Mouse (Mus musculus): Measurements from ENCODE around the gene Sox13.

Sox13 gene

DNA sequence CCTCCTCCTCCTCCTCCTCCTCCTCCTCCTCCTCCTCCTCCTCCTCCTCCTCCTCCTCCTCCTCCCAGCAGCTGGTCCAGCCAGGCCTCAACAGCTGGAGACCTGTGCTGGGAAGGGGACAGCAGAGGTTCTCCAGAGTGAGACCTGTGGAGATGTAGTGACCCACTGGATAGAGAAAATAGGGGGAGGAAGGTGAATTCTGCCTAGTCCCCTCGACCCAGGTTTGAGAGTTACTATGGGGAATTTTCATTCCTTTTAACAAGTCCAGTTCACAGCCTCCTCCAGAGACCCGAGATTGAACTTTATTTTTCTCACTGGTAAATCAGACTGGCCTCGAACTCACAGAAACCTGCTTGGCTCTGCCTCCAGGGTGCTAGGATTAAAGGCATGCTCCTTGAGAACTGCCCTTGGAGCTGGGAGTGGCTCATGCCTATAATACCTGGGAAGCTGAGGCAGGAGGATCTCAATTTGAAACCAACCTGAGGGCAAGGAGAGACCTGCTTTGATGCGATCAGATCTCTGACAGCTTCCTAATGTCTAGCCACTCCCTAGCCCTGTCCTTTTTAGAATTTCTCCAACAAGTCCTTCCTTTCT is 467 bp upstream of the Sox13 start:
- no peak for DNase-seq (ENCODE audit: low spot score)

DNA sequence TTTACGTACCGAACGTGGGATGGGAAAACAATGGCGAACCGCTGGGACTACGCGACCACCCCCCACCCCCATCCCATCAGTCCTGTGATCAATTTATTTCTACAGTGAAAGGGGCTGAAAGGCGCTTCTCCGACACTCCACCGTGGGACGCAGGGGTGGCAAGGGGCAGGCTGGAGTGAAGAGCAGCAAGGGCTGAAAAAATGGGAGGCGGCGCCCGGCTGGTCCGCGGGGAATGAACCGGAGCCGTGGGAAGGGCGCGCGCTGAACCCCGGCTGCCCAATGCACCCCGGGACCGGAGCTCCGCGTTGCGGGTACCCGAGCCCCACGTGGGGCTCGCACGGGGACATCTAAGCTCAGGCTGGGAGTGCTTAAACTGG is 1.0 kb downstream of the Sox13 start:
- DNase-seq (ENCODE audit: low spot score): no peak

DNA sequence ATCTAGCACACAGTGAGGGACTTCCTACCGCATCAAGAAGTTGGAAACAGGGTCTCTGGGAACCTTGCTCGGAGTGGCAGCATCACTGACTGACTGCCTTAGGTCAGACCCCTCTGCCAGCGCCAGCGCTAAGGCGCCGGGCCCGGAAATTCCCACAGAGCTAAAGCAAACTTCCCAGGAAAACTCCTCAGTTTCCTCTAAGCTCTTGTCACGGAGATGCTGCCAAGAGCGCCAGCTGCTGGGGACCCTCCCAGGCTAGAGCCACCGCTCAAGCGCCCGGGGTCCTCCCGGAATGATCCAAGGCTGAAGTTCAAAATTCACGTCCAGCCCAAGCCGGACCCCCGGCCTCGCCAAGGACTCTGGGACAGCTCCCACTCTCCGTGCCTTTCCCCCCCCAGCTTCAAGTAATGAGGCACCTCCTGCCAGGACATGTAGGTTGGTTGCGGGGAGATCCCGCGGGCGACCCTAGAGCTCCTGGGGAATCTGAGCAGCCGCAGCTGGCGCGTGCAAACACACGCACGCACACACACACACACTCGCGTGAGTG is 1.5 kb downstream of the Sox13 start:
- peak; percentile 59 for DNase-seq (ENCODE audit: low spot score)

DNA sequence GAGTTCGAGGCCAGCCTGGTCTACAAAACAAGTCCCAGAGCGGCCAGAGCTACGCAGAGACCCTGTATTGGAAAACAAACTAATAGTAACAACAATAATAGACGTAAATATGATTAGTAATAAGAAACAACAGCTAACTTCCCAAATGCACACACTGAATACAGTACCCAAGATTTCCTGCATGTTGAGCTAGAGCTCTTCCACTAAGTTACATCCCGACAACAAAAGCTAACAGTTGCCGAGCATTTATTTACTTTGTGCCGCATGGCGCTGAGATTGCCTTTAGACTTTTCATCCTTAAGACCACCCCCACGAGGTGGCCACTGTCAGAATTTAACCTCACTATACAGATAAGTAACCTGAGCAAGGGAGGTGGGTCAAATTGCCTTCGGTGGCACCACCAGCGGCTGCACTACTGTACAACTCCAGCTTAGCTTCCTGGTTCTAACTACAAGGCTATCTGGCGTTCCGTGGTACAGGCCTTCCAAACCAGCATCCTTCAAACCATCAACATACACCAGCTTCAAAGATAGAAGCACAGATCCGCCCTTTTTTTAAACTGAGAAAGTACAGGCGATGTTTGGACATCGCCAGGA is 2.1 kb downstream of the Sox13 start:
- DNase-seq (ENCODE audit: low spot score): no peak

DNA sequence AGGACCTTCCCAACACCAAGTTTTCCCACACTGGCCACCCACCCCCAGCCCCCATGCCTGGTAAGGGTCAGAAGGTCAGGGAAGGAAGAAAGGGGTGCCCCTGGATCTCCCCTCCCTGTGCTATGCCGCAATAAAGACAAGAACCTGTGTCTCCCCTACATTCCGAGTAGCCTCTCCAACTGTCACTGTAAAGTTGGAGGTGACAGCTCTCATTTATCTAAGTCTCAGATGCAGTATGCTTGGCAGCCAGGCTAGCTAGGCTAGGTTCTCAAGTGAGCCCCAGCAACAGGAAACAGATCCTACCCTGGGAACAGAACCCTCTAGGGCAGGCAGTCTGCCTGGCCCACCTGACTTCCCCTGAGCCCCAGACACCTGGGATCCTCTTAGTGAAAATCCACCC is 3.1 kb downstream of the Sox13 start:
- no peak for DNase-seq (ENCODE audit: low spot score)

DNA sequence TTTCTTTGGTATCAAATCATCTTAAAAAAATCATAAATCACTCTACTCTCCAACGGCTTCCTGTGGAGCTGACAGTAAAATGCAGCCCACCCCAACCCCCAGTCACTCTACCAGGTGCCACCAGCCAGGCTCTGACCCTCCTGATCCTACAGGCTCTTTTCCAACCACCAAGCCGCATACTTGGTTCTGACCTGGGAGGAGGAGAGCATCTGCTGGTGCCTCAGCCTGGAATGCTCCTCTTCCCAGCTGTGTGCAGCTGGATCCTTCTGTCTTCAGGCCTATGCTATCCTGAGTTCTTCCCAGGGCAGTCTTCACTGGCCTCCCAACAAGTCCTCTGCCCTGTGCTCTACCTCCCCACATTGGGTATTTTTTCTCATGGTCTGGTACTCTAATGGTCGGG is 3.7 kb downstream of the Sox13 start:
- no peak for DNase-seq (ENCODE audit: low spot score)

DNA sequence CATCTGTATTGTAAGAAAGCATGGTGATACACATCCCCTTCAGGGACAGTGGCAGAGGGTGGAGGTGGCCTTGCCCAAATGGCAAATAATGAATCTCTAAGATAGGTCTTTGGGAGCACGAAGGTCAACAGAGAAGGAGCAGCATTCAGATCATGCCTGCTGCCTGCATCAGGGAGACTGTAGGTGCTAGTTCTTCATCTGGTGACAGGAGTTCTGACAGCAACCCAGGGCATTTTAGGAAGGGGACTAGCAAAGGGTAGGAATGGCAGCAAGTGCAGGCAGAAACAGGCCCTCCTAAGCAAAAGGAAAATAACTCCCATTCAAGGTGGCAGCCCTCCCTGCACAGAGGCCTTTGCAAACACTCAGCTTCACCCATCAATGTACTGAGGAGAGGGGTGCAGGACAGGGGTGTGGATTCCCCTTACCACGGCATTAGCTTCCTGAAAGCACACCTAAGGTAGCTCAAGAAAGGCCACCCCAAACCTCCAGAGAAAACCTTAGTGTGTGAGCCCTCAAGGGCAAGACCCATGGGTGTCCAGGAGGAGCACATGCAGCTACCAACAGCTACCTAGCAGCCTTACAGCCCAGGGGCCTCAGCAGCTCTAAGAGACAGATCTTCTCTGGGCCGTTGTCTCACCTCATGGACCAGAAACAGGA is 4.9 kb downstream of the Sox13 start:
- no peak for DNase-seq (ENCODE audit: low spot score)

DNA sequence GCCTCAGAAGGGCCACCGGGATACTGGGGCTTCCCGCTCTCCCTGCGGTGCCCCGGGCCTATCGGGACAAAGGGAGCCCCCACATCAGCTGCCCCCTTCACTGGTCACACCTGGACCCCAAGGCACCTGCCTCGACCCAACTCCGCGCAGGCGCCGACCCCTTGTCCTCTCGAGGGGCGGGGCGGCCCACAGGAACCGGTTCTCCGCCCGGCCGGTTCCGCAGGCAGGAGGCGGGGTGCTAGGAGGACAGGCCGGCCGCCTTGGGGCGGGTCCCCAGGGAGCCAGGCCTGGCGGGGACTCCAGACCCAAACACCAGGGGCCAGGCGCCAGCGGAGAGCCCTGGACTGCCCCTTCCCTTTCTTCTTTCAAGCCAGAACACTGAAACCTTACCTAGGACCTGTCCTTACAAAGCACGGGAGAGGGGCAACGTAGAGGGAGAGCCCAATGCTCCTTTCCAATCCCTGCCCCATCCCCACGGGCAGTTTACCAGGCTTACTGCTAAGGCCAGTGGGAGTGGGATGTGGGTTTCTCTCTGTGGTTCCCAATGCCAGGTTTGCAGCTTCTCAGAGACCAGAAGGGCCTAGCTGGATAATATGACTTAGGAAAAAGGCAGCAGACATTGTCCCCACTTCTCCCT is 5.9 kb downstream of the Sox13 start:
- DNase-seq (ENCODE audit: low spot score): peak; percentile 48

DNA sequence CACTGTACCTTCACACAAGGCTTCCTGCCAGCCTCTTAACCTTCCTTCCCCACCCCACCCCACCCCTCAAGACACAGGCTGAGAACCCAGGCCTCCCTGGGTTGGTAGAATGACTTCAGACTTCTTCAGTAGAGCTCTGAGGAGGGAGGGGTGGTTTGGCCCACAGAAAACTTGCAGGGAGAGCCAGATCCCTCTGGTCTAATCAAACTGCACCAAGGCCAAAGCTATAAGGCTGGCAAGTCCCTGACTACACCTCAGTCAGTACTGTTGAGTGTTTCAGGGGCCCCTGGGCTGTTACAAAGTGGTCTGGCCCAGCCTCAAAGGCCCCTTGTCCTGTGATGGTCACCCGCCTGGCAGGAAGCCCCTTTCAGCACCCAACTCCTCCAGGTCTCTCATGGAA is 6.6 kb downstream of the Sox13 start:
- no peak for DNase-seq (ENCODE audit: low spot score)

DNA sequence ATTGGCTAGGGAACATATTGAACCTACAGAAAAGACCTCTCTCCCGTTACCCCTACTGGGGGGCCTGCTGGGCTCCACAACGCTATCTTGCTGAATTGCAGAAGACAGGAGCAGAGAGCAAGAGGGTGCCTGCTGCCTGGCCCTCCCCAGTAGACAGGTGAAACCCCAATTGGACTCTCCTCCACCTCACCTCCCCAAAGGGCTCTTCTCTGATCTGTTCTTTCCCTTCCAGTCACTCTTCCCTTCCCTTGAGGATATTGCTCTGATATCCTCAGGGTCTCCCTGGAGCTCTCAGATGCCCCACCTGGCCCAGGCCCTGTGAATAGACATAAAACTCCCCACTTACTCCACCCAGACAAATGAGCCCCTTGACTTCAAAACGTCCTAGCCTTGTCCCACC is 7.1 kb downstream of the Sox13 start:
- DNase-seq (ENCODE audit: low spot score): no peak

DNA sequence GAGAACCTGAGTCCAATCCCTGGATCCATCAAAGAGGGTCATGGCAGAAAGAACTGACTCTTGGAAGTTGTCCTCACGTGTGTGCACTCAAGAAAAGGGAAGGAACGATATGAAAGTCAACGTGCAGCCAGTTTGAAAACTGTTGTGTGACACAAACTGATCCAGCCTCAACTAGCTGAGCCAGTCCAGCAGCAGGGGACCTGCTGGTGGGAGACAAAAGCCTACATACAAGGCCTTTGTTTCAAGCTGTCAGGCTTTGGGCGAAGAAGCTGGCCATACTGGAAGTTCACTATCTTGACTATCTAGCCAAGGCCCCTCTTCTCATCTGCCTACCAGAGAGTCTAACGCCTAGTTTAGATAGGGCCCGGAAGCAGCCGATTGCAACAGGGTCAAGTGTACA is 7.7 kb downstream of the Sox13 start:
- no peak for DNase-seq (ENCODE audit: low spot score)

DNA sequence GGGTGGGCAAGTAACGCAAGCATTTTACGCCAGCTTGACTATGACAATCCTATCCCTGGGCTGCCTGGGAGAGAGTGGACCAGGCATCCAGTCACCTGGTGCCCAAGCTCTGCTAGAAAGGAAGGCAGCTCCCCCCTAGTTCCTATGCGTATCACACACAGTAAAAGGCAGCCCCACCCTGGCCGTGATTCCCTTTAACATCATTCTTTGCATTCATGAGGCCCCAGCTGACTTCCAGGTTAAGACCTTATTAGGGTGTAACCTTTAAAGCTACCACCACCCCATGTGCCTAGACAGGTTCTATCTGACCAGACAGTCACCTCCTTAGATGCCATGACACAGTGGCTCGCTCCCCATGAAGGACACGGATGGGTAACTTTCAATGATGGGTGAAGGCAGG is 8.7 kb downstream of the Sox13 start:
- DNase-seq (ENCODE audit: low spot score): no peak

DNA sequence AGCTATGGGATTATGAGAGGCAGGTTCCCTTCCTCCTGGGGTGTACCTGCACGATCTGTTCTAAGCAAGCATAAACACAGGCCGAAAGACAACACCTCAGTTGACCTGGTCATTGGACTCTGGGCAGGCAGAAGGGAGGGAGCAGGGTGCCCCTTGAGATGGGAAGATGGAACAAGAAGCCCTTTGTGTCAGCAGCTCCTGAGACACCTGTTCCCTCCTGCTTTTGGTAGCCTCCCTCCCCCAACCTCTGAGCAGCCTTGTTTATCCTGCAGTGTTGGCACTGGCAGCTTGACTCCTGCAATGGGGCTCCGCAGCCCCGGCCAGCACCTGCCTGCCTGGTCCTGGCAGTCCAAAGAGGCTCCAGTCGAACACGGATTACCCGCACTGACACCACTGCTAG is 9.1 kb downstream of the Sox13 start:
- no peak for DNase-seq (ENCODE audit: low spot score)

DNA sequence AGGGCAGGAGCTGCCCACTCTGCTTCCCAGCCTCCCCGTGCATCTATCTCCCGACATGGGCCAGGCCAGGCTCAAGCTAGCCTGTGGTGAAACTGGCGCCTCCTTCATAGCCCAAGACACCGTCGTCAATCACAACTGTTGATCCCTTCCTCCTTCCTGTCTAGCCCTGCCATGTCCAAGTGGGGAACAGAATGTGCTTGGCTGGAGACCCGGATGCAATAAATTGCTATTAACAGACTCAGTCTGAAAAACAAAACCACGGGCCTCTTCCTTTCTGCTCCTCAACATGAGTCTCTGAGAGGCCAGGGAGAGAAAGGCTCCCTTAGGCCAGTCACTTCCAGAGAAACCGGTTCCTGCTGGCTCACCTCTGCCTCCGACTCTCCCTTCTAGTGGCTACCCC is 11.2 kb downstream of the Sox13 start:
- DNase-seq (ENCODE audit: low spot score): no peak

DNA sequence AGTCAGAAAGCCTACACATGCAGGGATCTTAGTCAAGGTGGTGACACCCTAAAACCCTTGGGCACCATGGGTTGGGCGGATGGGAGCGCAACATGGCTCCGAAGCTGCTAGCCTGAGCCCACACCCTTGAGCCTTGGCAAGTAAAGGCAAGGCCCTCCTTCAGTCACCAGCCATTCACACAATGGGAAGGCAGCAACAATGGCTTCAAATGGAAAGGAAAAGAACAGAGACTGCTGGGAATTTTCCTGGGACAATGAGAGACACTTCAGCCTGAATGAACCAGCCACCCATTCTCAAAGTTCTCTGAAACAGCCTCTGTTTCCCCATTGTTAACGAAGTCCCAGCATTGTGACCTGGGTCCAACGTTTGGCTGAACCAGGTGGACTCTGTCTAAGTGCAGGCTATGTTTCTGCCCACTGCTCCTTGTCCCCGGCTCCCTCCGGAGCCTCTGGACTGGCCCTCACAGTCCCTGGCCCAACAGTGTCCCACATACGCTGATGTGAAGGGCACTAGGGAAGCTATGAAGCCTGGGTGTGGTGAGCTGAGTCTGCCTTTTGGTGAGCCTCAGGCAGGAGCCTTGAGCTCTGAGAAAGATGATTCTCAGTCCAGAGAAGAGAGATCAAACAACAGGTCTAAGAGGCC is 12.6 kb downstream of the Sox13 start:
- DNase-seq (ENCODE audit: low spot score): no peak

DNA sequence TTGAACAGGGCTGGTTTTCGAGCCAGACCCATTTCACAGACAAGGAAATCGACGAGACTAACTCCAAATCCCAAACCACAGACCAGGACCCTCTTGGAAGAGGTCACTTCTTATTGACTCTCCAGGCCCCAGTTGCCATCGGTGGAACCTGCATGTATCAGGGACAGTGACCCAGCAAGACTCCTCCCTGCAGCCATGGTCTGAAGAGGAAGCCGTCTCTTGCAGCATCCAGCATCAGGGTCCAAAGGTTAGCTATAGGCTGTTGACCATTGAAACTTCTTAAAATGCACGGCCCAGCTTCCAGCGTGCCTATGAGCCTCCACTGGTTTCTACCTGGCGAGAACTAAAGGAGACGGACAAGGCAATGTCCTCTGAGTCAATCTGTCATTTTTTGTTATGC is 14.4 kb downstream of the Sox13 start:
- peak; percentile 73 for DNase-seq (ENCODE audit: low spot score)

DNA sequence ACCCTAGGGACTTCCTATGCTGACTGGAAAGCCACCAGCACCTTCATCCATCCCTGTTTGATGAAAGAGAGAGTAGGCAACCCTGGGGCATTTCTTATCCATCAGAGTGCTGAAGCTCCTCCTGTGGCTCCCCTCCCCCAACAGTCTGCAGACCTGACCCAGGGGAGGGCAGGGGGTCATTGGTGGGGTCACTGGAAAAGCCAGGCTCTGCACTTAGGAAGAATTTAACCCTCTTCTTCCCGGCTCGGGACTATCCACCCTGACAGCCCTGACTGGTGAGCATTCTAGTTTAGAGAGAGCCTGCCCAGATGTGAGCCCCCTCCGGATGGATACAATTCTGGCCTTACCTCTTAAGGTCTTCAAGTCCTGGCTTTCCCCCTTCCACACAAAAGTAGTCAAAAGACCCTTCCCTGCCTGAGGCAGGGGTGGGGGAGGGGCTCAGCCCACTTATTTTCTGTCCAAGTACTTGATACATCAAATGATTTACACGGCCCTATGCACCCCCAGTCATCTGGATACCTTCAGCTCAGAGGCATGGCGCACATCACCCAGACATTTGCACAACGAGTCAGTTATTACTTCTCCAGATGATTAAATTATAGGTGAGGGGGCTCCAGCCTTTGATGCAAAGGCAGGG is 15.2 kb downstream of the Sox13 start:
- peak; percentile 89 for DNase-seq (ENCODE audit: low spot score)

DNA sequence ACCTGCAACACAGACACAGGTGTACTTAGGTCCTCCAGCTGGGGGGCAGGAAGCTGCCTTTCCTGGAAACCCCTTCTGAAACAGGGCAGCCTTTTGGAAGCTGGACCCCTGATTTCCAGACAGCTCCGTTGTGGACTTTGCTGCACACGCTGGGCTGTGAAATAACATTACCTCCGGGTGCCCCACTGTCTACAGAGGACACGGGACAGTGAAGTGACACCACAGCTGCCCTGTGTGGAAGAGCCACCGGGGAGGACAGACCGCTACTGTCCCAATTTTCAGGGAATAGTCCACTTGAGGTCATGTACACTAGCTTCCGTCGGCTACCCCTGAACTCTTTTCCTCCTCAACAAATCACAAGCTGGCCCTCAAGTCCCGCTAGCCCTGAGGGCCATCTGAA is 15.9 kb downstream of the Sox13 start:
- DNase-seq (ENCODE audit: low spot score): no peak

DNA sequence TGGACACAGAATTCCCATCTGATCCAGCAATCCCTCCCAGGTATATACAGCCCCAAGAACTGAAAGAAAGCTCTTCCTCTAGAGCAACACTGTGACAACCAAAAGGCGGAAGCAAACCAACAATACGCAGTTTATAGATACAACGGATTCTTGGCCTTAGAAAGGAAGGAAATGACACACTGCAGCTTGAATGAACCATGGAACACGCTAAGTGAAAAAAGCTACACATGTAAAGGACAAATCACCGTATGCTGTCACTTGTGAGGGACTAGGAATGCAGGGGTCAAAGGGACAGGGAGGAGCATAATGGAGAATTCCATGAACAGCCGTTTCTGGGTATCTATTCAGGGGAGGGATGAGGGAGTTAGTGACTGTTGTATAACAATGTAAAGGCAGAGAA is 16.7 kb downstream of the Sox13 start:
- DNase-seq (ENCODE audit: low spot score): peak; percentile 44

DNA sequence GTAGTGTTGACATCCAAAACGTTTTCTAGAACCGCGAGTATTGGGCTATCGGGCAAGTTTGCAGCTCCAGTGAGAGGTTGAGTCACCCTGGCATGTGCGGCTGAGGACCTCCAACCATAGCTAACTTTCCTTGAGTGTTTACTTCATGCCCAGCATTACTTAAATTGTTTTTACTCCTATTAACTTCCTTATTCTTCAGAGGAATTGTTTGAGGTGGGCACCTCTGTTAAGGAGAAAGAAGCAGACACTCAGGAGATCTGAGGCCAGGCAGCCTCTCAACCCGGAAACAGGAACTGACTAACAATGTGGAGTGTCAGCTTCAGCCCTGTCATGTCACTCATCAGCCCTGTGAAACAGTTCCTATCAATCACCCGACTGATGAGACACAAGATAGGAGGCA is 17.6 kb downstream of the Sox13 start:
- no peak for DNase-seq (ENCODE audit: low spot score)

DNA sequence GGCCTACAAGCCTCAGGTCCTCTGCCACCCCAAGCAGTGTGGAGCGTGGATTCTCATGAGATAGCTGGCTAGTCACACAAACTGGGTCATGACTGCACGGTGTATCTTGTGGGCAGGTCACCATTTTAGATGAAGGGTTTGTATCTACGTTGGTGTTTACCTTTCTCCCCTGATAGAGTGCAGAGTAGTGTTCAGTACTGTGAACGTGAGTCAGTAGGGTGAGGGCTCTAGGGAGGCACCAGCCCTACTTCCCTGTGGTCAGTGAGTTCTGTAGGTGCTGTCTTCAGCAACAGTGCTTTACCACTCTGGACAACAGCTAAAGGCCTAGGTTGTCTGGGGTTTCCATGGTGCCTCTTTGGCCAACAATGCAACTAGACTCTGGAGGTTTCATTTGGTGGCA is 20.2 kb downstream of the Sox13 start:
- no peak for DNase-seq (ENCODE audit: low spot score)

DNA sequence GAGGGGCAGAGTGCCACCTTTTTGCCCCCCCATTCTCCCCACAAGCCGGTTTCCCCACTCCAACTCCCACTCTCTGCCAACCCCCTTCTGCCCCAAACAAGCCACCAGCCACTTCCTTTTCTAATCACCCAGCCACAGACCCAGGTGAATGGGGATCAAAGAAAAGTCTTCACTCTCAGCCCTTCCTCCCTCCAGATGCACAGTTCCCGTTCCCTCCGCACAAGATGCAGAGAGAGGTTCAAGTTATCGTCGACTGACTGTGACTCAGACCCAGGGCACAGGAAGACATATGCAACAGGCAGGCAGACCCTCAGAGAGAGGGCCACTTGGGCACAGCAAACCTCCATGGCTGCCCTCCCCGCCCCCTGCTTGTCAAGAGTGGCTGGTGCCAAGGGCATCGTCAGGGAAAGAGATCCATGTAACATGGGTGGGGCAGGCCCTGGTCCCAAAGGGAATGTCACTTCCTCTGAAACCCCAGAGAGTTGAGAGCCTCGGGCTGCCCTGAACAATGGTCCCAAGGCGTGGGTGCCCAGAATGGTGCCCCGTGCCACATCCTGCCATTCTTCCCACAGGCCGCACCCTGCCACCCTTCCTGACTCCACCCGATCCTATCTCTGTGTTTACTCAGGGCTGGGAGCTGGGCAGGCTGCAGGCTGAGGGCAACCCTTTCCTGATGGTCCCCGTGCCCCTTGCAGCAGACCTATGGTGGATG is 24.0 kb downstream of the Sox13 start:
- DNase-seq (ENCODE audit: low spot score): no peak

Data from yolk sac, embryonic 10.5 days (tissue).